Mouse (Mus musculus): ENCODE data around the gene Krt15.

- TF ChIP-seq CTCF (conservative IDR thresholded peaks at IDR 0.05; ENCODE audit: low read length), result no peak
- no peak for TF ChIP-seq POU5F1 (IDR thresholded peaks at IDR 0.05; ENCODE audit: borderline replicate concordance, low read length)
- TF ChIP-seq NANOG (IDR thresholded peaks at IDR 0.05; ENCODE audit: borderline replicate concordance, low read length), result no peak
Measured at GRCm38 (mm10) chr11:100164392-100164791, 28.7 kb upstream of the Krt15 start.

Measured in E14TG2a.4 (cell line).